19 mouse cellular contexts compared by ENCODE assay signal in the genomic region with DNA sequence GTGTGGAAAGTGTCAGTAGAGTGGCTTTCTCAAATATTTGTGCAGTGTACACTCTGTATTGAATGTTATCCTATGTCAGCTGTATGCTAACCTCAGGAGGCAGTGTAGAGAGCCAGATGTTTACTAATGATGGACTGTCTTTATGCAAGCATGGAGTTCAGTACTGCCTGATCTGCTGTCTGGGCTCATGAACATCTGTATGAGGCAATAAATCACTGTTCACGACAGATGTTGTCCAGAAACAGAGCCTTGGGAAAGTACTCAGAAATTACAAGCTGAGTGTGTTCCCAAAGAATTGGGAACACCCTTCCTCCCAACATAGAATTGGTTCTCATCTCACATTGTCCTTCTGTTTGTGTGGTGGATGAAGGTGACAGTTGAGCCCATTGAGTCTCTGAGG.
"Had no signal": no experiment of that assay in that cellular context is flagged by ENCODE, and none has a peak within 500 bp of the region (broad histone marks: within the 10 kb centered on the region; RNA-seq: fewer than 3 reads in every experiment).

No protein-coding gene starts in this region.

- H3K4me3 ChIP-seq: midbrain, embryonic 10.5 days; midbrain, embryonic 12.5 days; myocyte; neural tube, embryonic 13.5 days; neural tube, embryonic 15.5 days had no signal

- H3K27me3 ChIP-seq: midbrain, embryonic 12.5 days; neural tube, embryonic 13.5 days; neural tube, embryonic 15.5 days had no signal

- H3K9me3 ChIP-seq: midbrain, embryonic 10.5 days; midbrain, embryonic 12.5 days; neural tube, embryonic 13.5 days; neural tube, embryonic 15.5 days had no signal

- H3K27ac ChIP-seq: midbrain, embryonic 10.5 days; midbrain, embryonic 12.5 days; neural tube, embryonic 13.5 days; neural tube, embryonic 15.5 days had no signal

- H3K4me2 ChIP-seq: lung, embryonic 14.5 days; midbrain, embryonic 12.5 days; neural tube, embryonic 13.5 days; neural tube, embryonic 15.5 days had no signal

- DNase-seq: lung, adult 18-20 months; lung, embryonic 14.5 days; lung, postnatal 10 days; lung, postnatal 4 days; midbrain, embryonic 14.5 days; retina, postnatal 1 day; right cerebral cortex, adult 18-20 months; right cerebral cortex, postnatal 25 days; right cerebral cortex, postnatal 4 days; spleen, adult 18-20 months; thymus, adult 18-20 months; thymus, postnatal 14 days; thymus, postnatal 36 days had no signal

- H3K4me1 ChIP-seq: midbrain, embryonic 10.5 days; midbrain, embryonic 12.5 days; neural tube, embryonic 15.5 days had no signal

- H3K9ac ChIP-seq: lung, embryonic 14.5 days; midbrain, embryonic 12.5 days; neural tube, embryonic 13.5 days; neural tube, embryonic 15.5 days had no signal

- ATAC-seq: midbrain, embryonic 16.5 days had no signal
